Mouse (Mus musculus): ENCODE data around the gene Scyl2.

Gene Scyl2

GRCm38 (mm10) chr10:89595935-89596334 is 90.2 kb downstream of the Scyl2 start:
- DNase-seq (ENCODE audit: low read depth, low spot score) = no peak

GRCm38 (mm10) chr10:89595514-89595913 is 90.6 kb downstream of the Scyl2 start:
- DNase-seq (ENCODE audit: low read depth, low spot score) = no peak

- no peak for DNase-seq (ENCODE audit: low read depth, low spot score)
Observed at GRCm38 (mm10) chr10:89594309-89594708, 91.8 kb downstream of the Scyl2 start.

- no peak for DNase-seq (ENCODE audit: low read depth, low spot score)
Observed at GRCm38 (mm10) chr10:89592797-89593196, 93.3 kb downstream of the Scyl2 start.

GRCm38 (mm10) chr10:89589877-89590276 is 96.2 kb downstream of the Scyl2 start:
- no peak for DNase-seq (ENCODE audit: low read depth, low spot score)

Measured in embryo, embryonic 11.5 days (tissue).